Mouse (Mus musculus): ENCODE results near the gene Olfr1471.
"Not testable (repeated sequence)": the region's sequence is repeated elsewhere in the genome, so short reads cannot be mapped to it uniquely, and the experiment has no call there.

The Olfr1471 gene

DNA sequence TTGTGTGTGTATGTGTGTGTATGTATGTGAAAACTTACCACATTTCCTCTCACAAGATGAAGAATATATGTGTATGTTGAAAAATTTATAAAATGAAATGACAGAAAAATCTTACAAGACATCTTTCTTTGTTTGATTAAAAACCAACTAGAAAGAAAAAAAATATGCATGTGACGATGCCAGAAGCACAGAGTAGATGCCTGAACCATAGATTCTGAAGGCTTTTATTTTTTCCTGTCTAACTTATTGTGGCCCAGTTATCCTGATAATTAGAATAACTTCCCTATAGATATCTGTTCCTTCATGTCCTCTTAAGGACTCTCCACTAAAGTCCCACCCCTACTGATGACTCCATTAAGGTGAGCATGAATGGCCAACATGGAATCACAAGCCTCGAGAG is at the start of gene Olfr1471:
Gene Olfr1471, plus strand, starts transcription at position 301 of the 400 bp plus-strand sequence.
- not testable (repeated sequence) for DNase-seq (ENCODE audit: low read depth, low spot score)

- no peak for DNase-seq (ENCODE audit: low read depth, low spot score)
Observed at GRCm38 (mm10) chr19:13407549-13407948, 35.7 kb upstream of the Olfr1471 start, which contains the start of gene Olfr1469. TSS of gene Olfr1469 (plus strand) at chr19:13407849.

GRCm38 (mm10) chr19:13455986-13456385 is 12.8 kb downstream of the Olfr1471 start, which contains the start of gene Olfr1472:
TSS of gene Olfr1472 (minus strand) at chr19:13456086.
- DNase-seq (ENCODE audit: low read depth, low spot score) = no peak

- not testable (repeated sequence) for DNase-seq (ENCODE audit: low read depth, low spot score)
Observed at GRCm38 (mm10) chr19:13469265-13469664, 26.1 kb downstream of the Olfr1471 start, which contains the start of gene Olfr1474. TSS of gene Olfr1474 (plus strand) at chr19:13469565.

GRCm38 (mm10) chr19:13480096-13480495 is 36.9 kb downstream of the Olfr1471 start, which contains the start of gene Olfr1475:
TSS of gene Olfr1475 (minus strand) at chr19:13480196.
- DNase-seq (ENCODE audit: low read depth, low spot score) = no peak

GRCm38 (mm10) chr19:13500246-13500645 is 57.0 kb downstream of the Olfr1471 start, which contains the start of gene Olfr1477:
TSS of gene Olfr1477 (plus strand) at chr19:13500546.
- no peak for DNase-seq (ENCODE audit: low read depth, low spot score)
